Mouse (Mus musculus) spleen, embryonic (tissue): Measurements from ENCODE around the gene Pou4f2.

Experiments used
- CTCF ChIA-PET: fragments of 350-600 bp; sonication (Branson Sonifier 250); formaldehyde crosslinking; loops from one replicate; lab custom pipeline; 2022; lab: Charles Lee

The Pou4f2 gene

GRCm38 (mm10) chr8:78419272-78419671, 17.2 kb downstream of the Pou4f2 start:
- CTCF ChIA-PET, result no interaction called here

GRCm38 (mm10) chr8:78390756-78391155, 45.7 kb downstream of the Pou4f2 start:
- CTCF ChIA-PET, result no interaction called here
